Mouse (Mus musculus): ENCODE measurements around the gene Ctso.

Ctso gene

GRCm38 (mm10) chr3:81932141-81933101 lies at the start of gene Ctso:
TSS of gene Ctso (plus strand) at chr3:81932601.
- DNase-seq (ENCODE audit: low read depth, low spot score), result peak; percentile 85

GRCm38 (mm10) chr3:81883916-81884315 lies 48.5 kb upstream of the Ctso start:
- DNase-seq (ENCODE audit: low read depth, low spot score), result no peak

GRCm38 (mm10) chr3:81885566-81885965 lies 46.8 kb upstream of the Ctso start:
- no peak for DNase-seq (ENCODE audit: low read depth, low spot score)

GRCm38 (mm10) chr3:81889137-81889536 lies 43.3 kb upstream of the Ctso start:
- no peak for DNase-seq (ENCODE audit: low read depth, low spot score)

- DNase-seq (ENCODE audit: low read depth, low spot score), result no peak
Measured at GRCm38 (mm10) chr3:81910286-81911036, 21.9 kb upstream of the Ctso start.

- no peak for DNase-seq (ENCODE audit: low read depth, low spot score)
Measured at GRCm38 (mm10) chr3:81916030-81916686, 16.2 kb upstream of the Ctso start.

GRCm38 (mm10) chr3:81917354-81917935 lies 15.0 kb upstream of the Ctso start:
- no peak for DNase-seq (ENCODE audit: low read depth, low spot score)

GRCm38 (mm10) chr3:81918215-81918614 lies 14.2 kb upstream of the Ctso start:
- DNase-seq (ENCODE audit: low read depth, low spot score), result no peak

- DNase-seq (ENCODE audit: low read depth, low spot score), result no peak
Measured at GRCm38 (mm10) chr3:81919681-81920080, 12.7 kb upstream of the Ctso start.

- no peak for DNase-seq (ENCODE audit: low read depth, low spot score)
Measured at GRCm38 (mm10) chr3:81922910-81923309, 9.5 kb upstream of the Ctso start.

- peak; percentile 68 for DNase-seq (ENCODE audit: low read depth, low spot score)
Measured at GRCm38 (mm10) chr3:81924931-81925330, 7.5 kb upstream of the Ctso start.

- DNase-seq (ENCODE audit: low read depth, low spot score), result peak; percentile 68
Measured at GRCm38 (mm10) chr3:81925856-81926255, 6.5 kb upstream of the Ctso start.

GRCm38 (mm10) chr3:81926764-81927325 lies 5.6 kb upstream of the Ctso start:
- peak; percentile 54 for DNase-seq (ENCODE audit: low read depth, low spot score)

- DNase-seq (ENCODE audit: low read depth, low spot score), result no peak
Measured at GRCm38 (mm10) chr3:81929073-81929472, 3.3 kb upstream of the Ctso start.

GRCm38 (mm10) chr3:81931695-81932094 lies 706 bp upstream of the Ctso start:
- DNase-seq (ENCODE audit: low read depth, low spot score), result no peak

GRCm38 (mm10) chr3:81933348-81933747 lies 947 bp downstream of the Ctso start:
- DNase-seq (ENCODE audit: low read depth, low spot score), result no peak

- DNase-seq (ENCODE audit: low read depth, low spot score), result no peak
Measured at GRCm38 (mm10) chr3:81938924-81939323, 6.5 kb downstream of the Ctso start.

- no peak for DNase-seq (ENCODE audit: low read depth, low spot score)
Measured at GRCm38 (mm10) chr3:81942341-81942740, 9.9 kb downstream of the Ctso start.

GRCm38 (mm10) chr3:81943097-81943496 lies 10.7 kb downstream of the Ctso start:
- DNase-seq (ENCODE audit: low read depth, low spot score), result no peak

- no peak for DNase-seq (ENCODE audit: low read depth, low spot score)
Measured at GRCm38 (mm10) chr3:81944851-81945393, 12.5 kb downstream of the Ctso start.

GRCm38 (mm10) chr3:81949048-81949447 lies 16.6 kb downstream of the Ctso start:
- no peak for DNase-seq (ENCODE audit: low read depth, low spot score)

Measured in CD4-positive helper T cell, adult 2 months (primary cell).